Comparison of ENCODE assay signal across 24 mouse cellular contexts in genomic region chr4:4987491-4987890, GRCm38 (mm10).
DNase-seq lines count a peak whose midpoint lies in the region; ATAC-seq lines count a peak whose summit lies in the region.
"Had no signal": no experiment of that assay in that cellular context is flagged by ENCODE, and none has a peak within 500 bp of the region (broad histone marks: within the 10 kb centered on the region; RNA-seq: fewer than 3 reads in every experiment).

No protein-coding gene starts in this region.

- ATAC-seq in frontal cortex, adult (ENCODE audit: low TSS enrichment) = peak; percentile 69
- ATAC-seq: CD4-positive, CD25-positive, alpha-beta regulatory T cell, adult 4 months; forebrain, embryonic 13.5 days; forebrain, embryonic 16.5 days; hindbrain, postnatal 0 days; inflammation-experienced regulatory T-cells, adult 6 months; intestine, embryonic 16.5 days; Patski had no signal

- DNase-seq in frontal cortex, postnatal 14 days (ENCODE audit: low spot score in 2 of 2) = no peak
- DNase-seq in 3T3-L1 (ENCODE audit: low read depth, low spot score) (peak; percentile 72), NIH3T3 (ENCODE audit: low read depth) (peak; percentile 11)
- DNase-seq in fibroblast of lung, adult 2 months (ENCODE audit: low read depth) = peak; percentile 37
- DNase-seq in kidney, adult 18-20 months = no peak
- DNase-seq in lung, postnatal 25 days (ENCODE audit: low spot score) = no peak
- DNase-seq in urinary bladder, postnatal 36 days (ENCODE audit: low spot score in 2 of 2) = no peak
- DNase-seq: adrenal gland, adult 2 months; adrenal gland, postnatal 25 days; cerebellum, adult 18-20 months; cerebellum, adult 9-10 months; cerebellum, postnatal 25 days; gastrocnemius, postnatal 36 days; heart, adult 2 months; heart, postnatal 14 days; heart, postnatal 4 days had no signal

Comparison
In these comparisons a context has a peak if more than half of its experiments do, and no peak if none do; other contexts are left out.
1. DNase-seq: peak in 3T3-L1 (single experiment), NIH3T3 (single experiment) and fibroblast of lung, adult 2 months (single experiment); none in frontal cortex, postnatal 14 days (0 of 2), kidney, adult 18-20 months (single experiment), lung, postnatal 25 days (single experiment) and urinary bladder, postnatal 36 days (0 of 2).